In genomic region chr12:110992771-110993170, GRCm38 (mm10) we compare ENCODE assay signal across 8 mouse cellular contexts. TPM values are rescaled to one million over a fixed set of nuclear protein-coding genes. Genes with fewer than 3 reads are reported as not detected.
DNase-seq lines count a peak whose midpoint lies in the region; ATAC-seq and TF ChIP-seq lines count a peak whose summit lies in the region.

No protein-coding gene starts in this region.

- H3K4me2 ChIP-seq in lung, embryonic 14.5 days, result peak overlapping the region; percentile 58
- peak overlapping the region; percentile 60 for H3K4me2 ChIP-seq in midbrain, postnatal 0 days (ENCODE audit: low read depth, low read length, poor library complexity, severe bottlenecking)

- TF ChIP-seq CTCF in lung, embryonic 14.5 days (IDR thresholded peaks at IDR 0.05; ENCODE audit: low read depth), result no peak
- TF ChIP-seq CTCF in lung, adult 2 months (IDR thresholded peaks at IDR 0.05; ENCODE audit: insufficient read depth, low read length), result no peak
- no peak for TF ChIP-seq CTCF in midbrain, postnatal 0 days (IDR thresholded peaks at IDR 0.05)

- H3K27ac ChIP-seq in lung, embryonic 14.5 days (ENCODE audit: low read depth), result no peak overlapping the region
- H3K27ac ChIP-seq in midbrain, postnatal 0 days (ENCODE audit: low read depth, low read length), result no peak overlapping the region

- no peak for TF ChIP-seq POLR2A in lung, adult 2 months (IDR thresholded peaks at IDR 0.05; ENCODE audit: borderline replicate concordance, extremely low read depth, low read depth, low read length)

- H3K9me3 ChIP-seq in lung, embryonic 14.5 days (ENCODE audit: low read depth, low read length), result 0 out of 2 replicates have a peak, but pooled peaks cover under 1% of the 10 kb centered on the region
- no peaks in the 10 kb centered on the region for H3K9me3 ChIP-seq in midbrain, postnatal 0 days (ENCODE audit: low read length)

- no peaks in the 10 kb centered on the region for H3K4me1 ChIP-seq in lung, embryonic 14.5 days (ENCODE audit: insufficient read depth)
- H3K4me1 ChIP-seq in lung, adult 2 months (ENCODE audit: control insufficient read depth, insufficient read depth, low read length), result no peaks in the 10 kb centered on the region; the same call in 1 of the 2 replicates
- no peaks in the 10 kb centered on the region for H3K4me1 ChIP-seq in midbrain, postnatal 0 days (ENCODE audit: insufficient read depth, low read length)

- H3K36me3 ChIP-seq in lung, embryonic 14.5 days (ENCODE audit: insufficient read depth), result no peaks in the 10 kb centered on the region
- no peaks in the 10 kb centered on the region for H3K36me3 ChIP-seq in midbrain, postnatal 0 days (ENCODE audit: insufficient read depth, low read length)

- no peaks in the 10 kb centered on the region for H3K27me3 ChIP-seq in lung, embryonic 14.5 days (ENCODE audit: insufficient read depth, low read length)
- H3K27me3 ChIP-seq in midbrain, postnatal 0 days (ENCODE audit: insufficient read depth, low read length), result no peaks in the 10 kb centered on the region

- 75% methylated on average over 12 of the region's 12 CpGs for WGBS in lung, embryonic 14.5 days
- WGBS in lung, adult 2 months, result 76% methylated on average over 12 of the region's 12 CpGs
- WGBS in midbrain, postnatal 0 days, result 82% methylated on average over 12 of the region's 12 CpGs

- H3K4me3 ChIP-seq in lung, embryonic 14.5 days (ENCODE audit: low read depth, low read length), result peak overlapping the region; percentile 48; the same call in 1 of the 2 replicates
- no peak overlapping the region for H3K4me3 ChIP-seq in lung, adult 2 months (replicated peaks; ENCODE audit: extremely low read depth, low read depth, low read length)
- H3K4me3 ChIP-seq in midbrain, postnatal 0 days (ENCODE audit: low read depth, low read length), result peak overlapping the region; percentile 38

- H3K9ac ChIP-seq in lung, embryonic 14.5 days, result 0 out of 2 replicates have a peak overlapping the region, but pooled peaks have one; percentile 63
- 0 out of 2 replicates have a peak overlapping the region, but pooled peaks have one; percentile 63 for H3K9ac ChIP-seq in midbrain, postnatal 0 days (replicated peaks; ENCODE audit: low read length, poor library complexity, severe bottlenecking)

- no peak for ATAC-seq in lung, embryonic 14.5 days (ENCODE audit: insufficient read depth)
- ATAC-seq in midbrain, postnatal 0 days (ENCODE audit: low FRiP score), result no peak
- ATAC-seq in granulocyte monocyte progenitor cell, adult 5-6 weeks (replicated peaks; ENCODE audit: poor library complexity, severe bottlenecking), result no peak

- DNase-seq in lung, embryonic 14.5 days, result no peak
- DNase-seq in lung, adult 2 months, result no peak
- DNase-seq in cerebellum, adult 9-11 months, result peak; percentile 67
- peak; percentile 57 to 66 for DNase-seq in kidney, adult 8-10 months
- no peak for DNase-seq in midbrain, postnatal 0 days (ENCODE audit: low spot score)
- DNase-seq in right cerebral cortex, postnatal 10 days (ENCODE audit: low spot score in 2 of 2), result no peak
- no peak for DNase-seq in ovary, postnatal 10 days (ENCODE audit: low spot score)

RNA-seq across cellular contexts. Expression of gene Ankrd9, which starts 13.9 kb away (rescaled TPM):
- 11.2 and 14.2 TPM in 2 replicates for polyA plus RNA-seq in lung, embryonic 14.5 days (2014; fragmentation: Nextera tagmentation; extraction: Ambion mirVana)
- 20.6 and 24.5 TPM in 2 replicates for polyA plus RNA-seq in lung, adult 2 months (2012; rRNA removed)
- 11.8 and 14.0 TPM in 2 replicates for total RNA-seq in midbrain, postnatal 0 days (2014; rRNA removed)
- 12.1 and 13.4 TPM in 2 replicates for polyA plus RNA-seq in midbrain, postnatal 0 days (2015; fragmentation: Nextera tagmentation; extraction: Ambion mirVana)
- 0.17 and 2.4 TPM in 2 replicates for total RNA-seq in granulocyte monocyte progenitor cell, adult 5-6 weeks (2014; fragmentation: Nextera tagmentation)
- 1.7 and 7.3 TPM in 2 replicates for total RNA-seq in granulocyte monocyte progenitor cell, adult 5-6 weeks (2017)

RNA-seq across cellular contexts. Expression of gene Rcor1, which starts 46.4 kb away (rescaled TPM):
- 14.4 and 17.0 TPM in 2 replicates for polyA plus RNA-seq in lung, embryonic 14.5 days (2014; fragmentation: Nextera tagmentation; extraction: Ambion mirVana)
- polyA plus RNA-seq in lung, adult 2 months (2012; rRNA removed), result 6.7 and 12.0 TPM in 2 replicates
- total RNA-seq in midbrain, postnatal 0 days (2014; rRNA removed), result 11.3 and 14.9 TPM in 2 replicates
- 2.5 and 2.7 TPM in 2 replicates for polyA plus RNA-seq in midbrain, postnatal 0 days (2015; fragmentation: Nextera tagmentation; extraction: Ambion mirVana)
- 36.3 and 44.3 TPM in 2 replicates for total RNA-seq in granulocyte monocyte progenitor cell, adult 5-6 weeks (2014; fragmentation: Nextera tagmentation)
- 29.1 and 31.7 TPM in 2 replicates for total RNA-seq in granulocyte monocyte progenitor cell, adult 5-6 weeks (2017)

Comparison
In these comparisons a context has a peak if more than half of its experiments do, and no peak if none do; other contexts are left out.
1. DNase-seq: peak in cerebellum, adult 9-11 months (single experiment) and kidney, adult 8-10 months (2 of 2); none in lung, embryonic 14.5 days (single experiment), lung, adult 2 months (single experiment), midbrain, postnatal 0 days (single experiment), right cerebral cortex, postnatal 10 days (0 of 2) and ovary, postnatal 10 days (single experiment).